Mouse (Mus musculus) intestine, embryonic 15.5 days (tissue): ENCODE measurements around the gene Gpr85. TPM values are rescaled to one million over a fixed set of nuclear protein-coding genes. Genes with fewer than 3 reads are reported as not detected.
"Not testable (repeated sequence)": the region's sequence is repeated elsewhere in the genome, so short reads cannot be mapped to it uniquely, and the experiment has no call there.

ENCODE experiments used
- ATAC-seq: fragments of 200-750 bp; cut with Nextera tagmentation; 2 replicates; pipeline ENCODE4 v1.8.0; 2017; ENCODE audit warnings: moderate TSS enrichment, moderate library complexity
- H3K27ac ChIP-seq: fragments of 300-500 bp; sonication (generic); 2 replicates; pipeline ENCODE4 v1.5.1; 2015; ENCODE audit warnings: mild to moderate bottlenecking, inconsistent platforms
- H3K27me3 ChIP-seq: fragments of 300-500 bp; sonication (generic); replicated peaks from 2 replicates; pipeline ENCODE4 v1.6.1; 2015; ENCODE audit warnings: inconsistent platforms
- H3K36me3 ChIP-seq: fragments of 300-500 bp; sonication (generic); 2 replicates; pipeline ENCODE4 v1.6.1; 2015; ENCODE audit warnings: inconsistent platforms
- H3K4me1 ChIP-seq: fragments of 300-500 bp; sonication (generic); replicated peaks from 2 replicates; pipeline ENCODE4 v1.6.1; 2015; ENCODE audit warnings: inconsistent platforms
- H3K4me2 ChIP-seq: fragments of 300-500 bp; sonication (generic); replicated peaks from 2 replicates; pipeline ENCODE4 v1.6.1; 2015; ENCODE audit warnings: mild to moderate bottlenecking, inconsistent platforms
- H3K4me3 ChIP-seq: fragments of 300-500 bp; sonication (generic); replicated peaks from 2 replicates; pipeline ENCODE4 v1.5.1; 2015; ENCODE audit warnings: inconsistent platforms
- H3K9ac ChIP-seq: fragments of 300-500 bp; sonication (generic); 2 replicates; pipeline ENCODE4 v1.6.1; 2015; ENCODE audit warnings: inconsistent platforms
- H3K9me3 ChIP-seq: fragments of 300-500 bp; sonication (generic); 2 replicates; pipeline ENCODE4 v1.6.1; 2016; ENCODE audit warnings: inconsistent platforms
- WGBS: fragments of 180-500 bp; shearing (Covaris S2); methylation state at CpG from one replicate; pipeline ENCODE4 v1.1.7; 2015; 5-methylcytosine and 5-hydroxymethylcytosine counted together
- polyA plus RNA-seq: library from polyadenylated mRNA; unstranded; fragments of >200 nt; fragmentation: Nextera tagmentation; extraction: Ambion mirVana; gene quantifications from 2 replicates; pipeline ENCODE4 v1.2.1, GENCODE M21; 2015

The Gpr85 gene
- polyA plus RNA-seq, 1 experiment from 2014 or later = 5.7 TPM

- Histone ChIP-seq H3K36me3 (no peaks in the 10 kb centered on the region), H3K9me3 (no peaks in the 10 kb centered on the region), H3K27ac (no peak overlapping the region), H3K4me1 (no peaks in the 10 kb centered on the region), H3K4me3 (no peak overlapping the region), H3K27me3 (no peaks in the 10 kb centered on the region), H3K4me2 (no peak overlapping the region), H3K9ac (no peak overlapping the region)
- 77% methylated on average over 4 of the region's 4 CpGs for WGBS
- ATAC-seq = no peak
These were observed 13.5 kb upstream of the Gpr85 start for GRCm38 (mm10) chr6:13853244-13853643.

- H3K9ac ChIP-seq, H3K27ac ChIP-seq, ATAC-seq, H3K9me3 ChIP-seq, H3K27me3 ChIP-seq, H3K36me3 ChIP-seq, H3K4me1 ChIP-seq, H3K4me3 ChIP-seq, H3K4me2 ChIP-seq: not testable (repeated sequence)
- 95% methylated on average over 1 of the region's 1 CpGs for WGBS
These were observed 6.3 kb upstream of the Gpr85 start for GRCm38 (mm10) chr6:13846031-13846430.

- under 1% methylated on average over 41 of the region's 41 CpGs for WGBS
- no peaks in the 10 kb centered on the region for H3K9me3 ChIP-seq
- peak; percentile 96 for ATAC-seq
- H3K27me3 ChIP-seq = no peaks in the 10 kb centered on the region
- H3K4me1 ChIP-seq = no peaks in the 10 kb centered on the region
- no peaks in the 10 kb centered on the region for H3K36me3 ChIP-seq
- H3K9ac ChIP-seq = peak overlapping the region; percentile 74
- peak overlapping the region; percentile 97 for H3K4me2 ChIP-seq
- peak overlapping the region; percentile 65 for H3K4me3 ChIP-seq
- H3K27ac ChIP-seq = peak overlapping the region; percentile 85
These were observed 931 bp downstream of the Gpr85 start for GRCm38 (mm10) chr6:13838677-13839344.

- Histone ChIP-seq H3K9ac (peak overlapping the region; percentile 74), H3K9me3 (no peaks in the 10 kb centered on the region), H3K4me1 (no peaks in the 10 kb centered on the region), H3K36me3 (no peaks in the 10 kb centered on the region), H3K4me3 (peak overlapping the region; percentile 65), H3K4me2 (peak overlapping the region; percentile 97), H3K27ac (peak overlapping the region; percentile 85; the same call in 1 of the 2 replicates), H3K27me3 (no peaks in the 10 kb centered on the region)
- WGBS = 3% methylated on average over 19 of the region's 19 CpGs
- peak; percentile 34 for ATAC-seq
These were observed 1.6 kb downstream of the Gpr85 start for GRCm38 (mm10) chr6:13837916-13838676.

GRCm38 (mm10) chr6:13836967-13837570 lies 2.7 kb downstream of the Gpr85 start:
- H3K27ac ChIP-seq = no peak overlapping the region
- peak overlapping the region; percentile 3; the same call in 1 of the 2 replicates for H3K4me2 ChIP-seq
- no peak overlapping the region for H3K9ac ChIP-seq
- ATAC-seq = no peak
- H3K4me1 ChIP-seq = no peaks in the 10 kb centered on the region
- 64% methylated on average over 3 of the region's 3 CpGs for WGBS
- H3K27me3 ChIP-seq = no peaks in the 10 kb centered on the region
- no peak overlapping the region for H3K4me3 ChIP-seq
- no peaks in the 10 kb centered on the region for H3K36me3 ChIP-seq
- no peaks in the 10 kb centered on the region for H3K9me3 ChIP-seq

- no peaks in the 10 kb centered on the region for H3K9me3 ChIP-seq
- H3K36me3 ChIP-seq = no peaks in the 10 kb centered on the region
- H3K27ac ChIP-seq = no peak overlapping the region
- 72% methylated on average over 17 of the region's 17 CpGs for WGBS
- H3K4me3 ChIP-seq = no peak overlapping the region
- no peak overlapping the region for H3K4me2 ChIP-seq
- ATAC-seq = no peak
- no peaks in the 10 kb centered on the region for H3K4me1 ChIP-seq
- no peak overlapping the region for H3K9ac ChIP-seq
- H3K27me3 ChIP-seq = no peaks in the 10 kb centered on the region
These were observed 3.7 kb downstream of the Gpr85 start for GRCm38 (mm10) chr6:13835720-13836665.

GRCm38 (mm10) chr6:13832770-13833169 lies 7.0 kb downstream of the Gpr85 start:
- Histone ChIP-seq H3K27me3 (no peaks in the 10 kb centered on the region), H3K9ac (no peak overlapping the region), H3K27ac (no peak overlapping the region), H3K4me1 (no peaks in the 10 kb centered on the region), H3K36me3 (no peaks in the 10 kb centered on the region), H3K4me3 (no peak overlapping the region), H3K4me2 (no peak overlapping the region), H3K9me3 (no peaks in the 10 kb centered on the region)
- ATAC-seq = no peak
- 80% methylated on average over 2 of the region's 2 CpGs for WGBS

GRCm38 (mm10) chr6:13828877-13829276 lies 10.9 kb downstream of the Gpr85 start:
- ATAC-seq = no peak
- 68% methylated on average over 1 of the region's 1 CpGs for WGBS
- no peaks in the 10 kb centered on the region for H3K27me3 ChIP-seq

GRCm38 (mm10) chr6:13816661-13817060 lies 23.1 kb downstream of the Gpr85 start:
- Histone ChIP-seq H3K27ac (no peak overlapping the region), H3K27me3 (no peaks in the 10 kb centered on the region), H3K4me1 (no peaks in the 10 kb centered on the region), H3K4me3 (no peak overlapping the region), H3K9ac (no peak overlapping the region), H3K4me2 (no peak overlapping the region), H3K36me3 (no peaks in the 10 kb centered on the region), H3K9me3 (no peaks in the 10 kb centered on the region)
- ATAC-seq = peak; percentile 36; the same call in 1 of the 2 replicates

More at GRCm38 (mm10) chr6:13828877-13829276, 10.9 kb downstream of the Gpr85 start:
- Histone ChIP-seq H3K4me3 (no peak overlapping the region), H3K4me2 (no peak overlapping the region), H3K36me3 (no peaks in the 10 kb centered on the region), H3K9me3 (no peaks in the 10 kb centered on the region), H3K9ac (no peak overlapping the region), H3K27ac (no peak overlapping the region), H3K4me1 (no peaks in the 10 kb centered on the region)

GRCm38 (mm10) chr6:13812157-13812556 lies 27.6 kb downstream of the Gpr85 start:
- Histone ChIP-seq H3K4me2 (no peak overlapping the region), H3K9ac (no peak overlapping the region), H3K9me3 (no peaks in the 10 kb centered on the region), H3K27me3 (no peaks in the 10 kb centered on the region), H3K27ac (no peak overlapping the region), H3K36me3 (no peaks in the 10 kb centered on the region), H3K4me1 (no peaks in the 10 kb centered on the region), H3K4me3 (no peak overlapping the region)
- 82% methylated on average over 4 of the region's 4 CpGs for WGBS
- ATAC-seq = no peak

GRCm38 (mm10) chr6:13800071-13800470 lies 39.7 kb downstream of the Gpr85 start:
- Histone ChIP-seq H3K9me3 (no peaks in the 10 kb centered on the region), H3K36me3 (no peaks in the 10 kb centered on the region), H3K4me3 (no peak overlapping the region), H3K27ac (no peak overlapping the region), H3K4me1 (no peaks in the 10 kb centered on the region), H3K27me3 (no peaks in the 10 kb centered on the region), H3K9ac (no peak overlapping the region), H3K4me2 (no peak overlapping the region)
- WGBS = 44% methylated on average over 7 of the region's 7 CpGs
- ATAC-seq = no peak

GRCm38 (mm10) chr6:13797389-13797788 lies 42.4 kb downstream of the Gpr85 start:
- H3K9ac ChIP-seq = no peak overlapping the region
- H3K9me3 ChIP-seq = no peaks in the 10 kb centered on the region
- no peak overlapping the region for H3K4me2 ChIP-seq
- no peaks in the 10 kb centered on the region for H3K36me3 ChIP-seq
- H3K27me3 ChIP-seq = no peaks in the 10 kb centered on the region
- no peak overlapping the region for H3K4me3 ChIP-seq
- ATAC-seq = no peak
- H3K27ac ChIP-seq = no peak overlapping the region
- H3K4me1 ChIP-seq = no peaks in the 10 kb centered on the region
